Mouse (Mus musculus): ENCODE data around the gene Card11.

DNA sequence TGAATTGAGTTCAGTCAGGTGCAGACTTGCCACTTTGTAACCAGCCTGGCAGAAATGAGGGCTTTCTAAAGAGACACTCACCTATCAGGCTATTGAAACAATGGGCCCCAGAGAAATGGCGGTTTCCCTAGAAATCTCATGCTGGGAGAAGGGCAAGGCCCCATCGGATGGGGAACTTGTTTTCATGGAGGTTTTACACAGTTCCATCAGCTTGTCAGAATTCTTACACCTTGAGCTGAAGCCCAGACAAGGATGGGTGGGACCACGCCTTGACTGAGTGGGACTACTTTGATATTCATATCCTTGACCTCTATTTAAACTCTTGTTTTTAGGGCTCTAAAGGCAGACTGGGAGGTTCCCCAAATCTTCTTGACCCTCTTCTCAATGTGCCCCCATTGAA is 33.9 kb upstream of the Card11 start:
- no peak for TF ChIP-seq HCFC1 (IDR thresholded peaks at IDR 0.05; ENCODE audit: borderline replicate concordance, insufficient read depth, low read length)
- no peak for TF ChIP-seq CHD2 (IDR thresholded peaks at IDR 0.05; ENCODE audit: low read depth, low read length)
- no peak for TF ChIP-seq ZNF384 (IDR thresholded peaks at IDR 0.05; ENCODE audit: low read depth, low read length)
- TF ChIP-seq ZC3H11A (IDR thresholded peaks at IDR 0.05; ENCODE audit: borderline replicate concordance, low read depth, low read length) = no peak
- TF ChIP-seq MAFK (IDR thresholded peaks at IDR 0.05; ENCODE audit: insufficient read depth, low read depth, low read length) = no peak
